Mouse (Mus musculus) kidney, postnatal 10 days (tissue): Measurements from ENCODE around the gene Stat3.

ENCODE experiments used
- DNase-seq: peaks from one replicate; pipeline ENCODE4 v3.0.0; 2021; ENCODE audit warnings: mixed read lengths

The Stat3 gene

DNA sequence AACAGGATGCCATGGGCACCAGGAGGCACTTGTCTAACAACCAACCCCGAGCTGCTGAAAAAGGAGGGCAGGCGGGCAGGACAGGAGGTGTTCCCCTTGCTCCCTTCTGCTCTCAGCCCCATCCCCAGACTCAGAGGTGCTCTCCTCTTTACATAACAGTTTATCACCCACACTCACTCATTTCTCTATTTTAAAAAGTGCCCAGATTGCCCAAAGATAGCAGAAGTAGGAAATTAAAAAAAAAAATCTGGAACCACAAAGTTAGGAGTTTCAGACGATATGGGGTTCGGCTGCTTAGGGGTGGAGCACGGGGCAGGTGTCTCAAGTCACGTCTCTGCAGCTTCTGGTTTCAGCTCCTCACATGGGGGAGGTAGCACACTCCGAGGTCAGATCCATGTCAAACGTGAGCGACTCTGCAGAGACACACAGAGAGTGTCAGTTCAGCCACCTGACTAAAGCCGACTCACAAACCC lies 51.0 kb downstream of the Stat3 start:
- no peak for DNase-seq

- no peak for DNase-seq
These were observed 51.6 kb downstream of the Stat3 start for GRCm38 (mm10) chr11:100887764-100888163.

DNA sequence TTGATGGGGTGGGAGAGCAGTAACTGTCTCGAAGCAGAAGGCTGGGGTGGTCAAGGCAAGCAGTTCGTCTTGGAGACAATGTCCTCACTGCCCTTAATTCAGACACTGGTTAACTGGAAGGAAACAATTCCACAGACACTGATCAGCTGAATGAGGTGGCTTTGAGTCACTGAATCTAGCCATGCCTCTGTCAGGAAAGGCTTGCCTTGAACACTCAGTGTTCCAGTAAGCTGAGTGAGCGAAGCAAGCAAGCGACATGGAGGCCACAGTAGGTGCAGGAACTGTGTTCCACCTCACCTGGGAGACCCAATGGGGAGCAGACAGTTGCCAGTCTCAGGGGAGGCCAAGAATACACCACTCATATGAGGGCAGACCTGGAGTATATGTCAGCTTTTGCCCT lies 52.1 kb downstream of the Stat3 start:
- DNase-seq = no peak

DNA sequence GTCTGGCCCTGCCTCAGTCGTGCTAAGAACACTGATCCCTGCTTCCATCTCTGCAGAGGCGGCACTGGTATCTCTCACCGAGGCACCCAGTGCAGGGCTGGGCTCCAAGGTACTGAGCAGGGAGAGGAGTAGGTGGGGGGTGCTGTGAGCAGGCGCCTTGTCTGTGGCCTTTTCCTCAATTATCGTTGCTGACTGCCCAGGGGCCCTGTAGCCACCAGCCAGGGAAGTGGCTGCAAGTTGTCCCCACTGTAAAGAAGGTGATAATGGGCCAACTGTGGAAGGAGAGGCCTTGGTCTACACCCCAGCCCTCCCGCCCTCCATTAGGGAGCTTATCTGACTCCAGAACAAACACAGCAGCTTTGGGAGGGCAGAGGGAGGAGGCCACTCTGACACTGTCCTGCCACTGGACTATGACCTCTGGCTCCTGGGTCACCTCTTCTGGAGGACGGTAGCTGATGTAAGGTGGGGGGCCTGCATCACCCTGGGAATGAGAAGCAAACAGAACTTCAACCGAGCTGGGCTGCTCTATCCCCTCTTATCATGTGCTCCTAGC lies 53.1 kb downstream of the Stat3 start:
- no peak for DNase-seq

GRCm38 (mm10) chr11:100885472-100885871 lies 53.9 kb downstream of the Stat3 start:
- DNase-seq = no peak

DNA sequence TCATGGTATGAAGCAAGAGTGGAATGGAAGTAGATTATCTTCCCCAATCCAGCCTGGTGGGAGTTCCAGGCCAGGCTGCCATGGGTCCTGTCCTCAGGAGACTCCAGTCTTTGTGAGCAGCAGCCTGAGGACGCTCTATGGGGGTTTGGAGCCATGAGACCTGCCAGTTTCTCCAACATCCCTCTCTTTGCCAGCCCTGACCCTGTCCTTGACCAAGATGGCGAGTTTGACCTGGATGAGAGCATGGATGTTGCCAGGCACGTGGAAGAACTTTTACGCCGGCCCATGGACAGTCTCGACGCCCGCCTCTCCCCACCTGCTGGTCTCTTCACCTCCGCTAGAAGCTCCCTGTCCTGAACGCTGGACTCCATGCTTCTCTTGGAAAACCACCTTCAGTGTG lies 55.7 kb downstream of the Stat3 start:
- no peak for DNase-seq

DNA sequence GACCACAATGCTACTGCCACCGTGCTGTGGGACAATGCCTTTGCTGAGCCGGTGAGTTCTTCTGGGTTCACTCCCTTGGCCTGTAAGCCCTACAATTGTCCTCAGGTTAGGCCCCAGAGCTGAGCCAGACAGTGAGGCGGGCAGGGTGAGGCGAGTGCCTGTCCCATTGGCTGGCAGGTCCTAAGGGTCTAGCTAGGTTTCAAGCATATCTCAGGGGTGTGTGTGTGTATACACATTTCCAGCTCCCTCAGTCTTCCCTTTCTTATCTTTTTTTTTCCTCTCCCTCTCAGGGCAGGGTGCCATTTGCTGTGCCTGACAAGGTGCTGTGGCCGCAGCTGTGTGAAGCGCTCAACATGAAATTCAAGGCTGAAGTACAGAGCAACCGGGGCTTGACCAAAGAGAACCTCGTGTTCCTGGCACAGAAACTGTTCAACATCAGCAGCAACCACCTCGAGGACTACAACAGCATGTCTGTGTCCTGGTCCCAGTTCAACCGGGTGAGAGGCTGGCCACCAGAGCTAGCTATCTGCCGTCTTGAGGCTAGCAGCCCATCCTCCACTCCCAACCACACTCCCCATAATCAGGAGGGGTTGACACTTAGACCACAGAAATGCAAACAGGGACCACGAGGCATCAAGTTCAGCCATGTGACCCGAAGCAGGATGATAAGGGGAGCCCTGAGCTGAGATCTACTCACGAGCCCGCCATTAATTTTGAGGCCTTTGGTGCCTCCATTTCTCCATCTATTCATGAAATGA lies 59.8 kb downstream of the Stat3 start:
- no peak for DNase-seq

GRCm38 (mm10) chr11:100875761-100876160 lies 63.6 kb downstream of the Stat3 start:
- DNase-seq = no peak

DNA sequence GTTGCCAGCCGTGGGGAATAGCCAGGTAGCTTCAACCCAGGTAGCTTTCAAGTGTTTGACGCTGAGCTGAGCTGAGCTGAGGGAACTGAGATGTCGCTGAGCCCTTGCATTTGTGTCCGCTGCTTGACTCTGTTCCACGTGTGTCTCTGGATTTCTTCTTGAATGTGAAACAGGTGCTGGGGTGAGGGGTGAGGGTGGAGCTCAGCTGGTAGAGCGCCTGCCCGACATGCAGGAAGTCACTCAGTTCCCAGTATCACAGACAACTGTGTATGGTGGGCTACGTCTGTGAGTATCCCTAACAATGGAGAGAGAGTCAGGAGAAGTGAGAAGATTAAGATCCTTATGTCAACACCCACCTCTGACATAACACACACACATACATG lies 68.4 kb downstream of the Stat3 start:
- no peak for DNase-seq

- peak; percentile 47 for DNase-seq
These were observed 68.9 kb downstream of the Stat3 start for GRCm38 (mm10) chr11:100870256-100870967.

GRCm38 (mm10) chr11:100865618-100866017 lies 73.7 kb downstream of the Stat3 start:
- DNase-seq = no peak

GRCm38 (mm10) chr11:100863141-100863540 lies 76.2 kb downstream of the Stat3 start:
- no peak for DNase-seq

DNA sequence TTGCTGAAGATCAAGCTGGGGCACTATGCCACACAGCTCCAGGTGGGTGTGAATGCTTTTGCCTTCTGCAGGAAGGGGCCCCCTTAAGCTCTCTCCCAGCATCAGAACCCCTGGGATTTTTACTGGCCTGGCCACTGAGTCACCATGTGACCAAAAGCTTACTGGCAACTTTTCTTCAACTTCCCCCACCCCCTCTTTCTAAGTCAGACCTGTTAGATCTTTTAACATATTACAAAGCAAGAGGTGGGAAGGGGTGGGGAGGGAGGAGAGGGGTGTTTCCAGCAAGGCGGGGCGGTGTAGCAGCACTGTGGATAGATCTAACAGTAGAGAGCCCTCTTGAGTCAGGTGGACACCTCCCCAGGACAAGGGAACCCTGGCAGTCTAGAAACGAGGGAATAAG lies 77.5 kb downstream of the Stat3 start:
- no peak for DNase-seq

DNA sequence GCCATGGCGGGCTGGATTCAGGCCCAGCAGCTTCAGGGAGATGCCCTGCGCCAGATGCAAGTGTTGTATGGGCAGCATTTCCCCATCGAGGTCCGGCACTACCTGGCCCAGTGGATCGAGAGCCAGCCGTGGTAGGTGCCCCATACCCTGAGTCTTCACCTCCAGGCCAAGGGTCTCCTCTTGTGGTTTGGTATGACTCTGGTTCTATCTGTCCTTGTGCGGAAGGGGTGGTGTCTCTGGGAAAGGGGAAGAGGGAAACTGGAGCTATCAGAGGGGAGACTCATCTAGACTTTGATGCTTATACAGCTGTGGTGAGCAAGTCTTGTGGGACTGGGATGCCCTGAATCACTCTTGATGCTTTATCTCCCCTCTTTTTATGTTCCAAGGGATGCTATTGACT lies 78.0 kb downstream of the Stat3 start:
- no peak for DNase-seq

GRCm38 (mm10) chr11:100860198-100861048 lies 78.9 kb downstream of the Stat3 start:
- DNase-seq = peak; percentile 88

DNA sequence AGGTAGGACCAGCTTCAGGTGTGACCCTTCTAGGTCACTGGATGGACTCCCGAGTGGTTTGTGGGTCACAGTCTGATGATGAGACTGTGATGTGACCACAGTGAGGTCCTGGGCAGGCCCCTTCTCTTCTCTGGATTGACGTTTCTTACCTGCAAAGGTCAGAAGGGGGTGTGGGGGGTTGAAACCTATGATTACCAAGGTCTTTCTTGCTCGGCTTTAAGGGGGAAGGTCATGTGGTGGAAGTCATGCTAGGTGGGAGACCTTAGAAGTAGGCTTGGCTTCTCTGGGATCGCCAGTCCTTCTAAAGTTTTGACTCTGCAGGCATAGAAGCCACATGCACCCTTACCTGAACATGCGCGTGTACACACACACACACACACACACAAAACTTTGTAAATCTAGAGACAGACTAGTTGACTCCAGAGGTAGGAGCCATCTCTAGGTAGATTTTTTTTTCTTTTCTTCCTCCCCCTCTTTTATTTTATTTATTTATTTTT lies 79.7 kb downstream of the Stat3 start:
- no peak for DNase-seq

DNA sequence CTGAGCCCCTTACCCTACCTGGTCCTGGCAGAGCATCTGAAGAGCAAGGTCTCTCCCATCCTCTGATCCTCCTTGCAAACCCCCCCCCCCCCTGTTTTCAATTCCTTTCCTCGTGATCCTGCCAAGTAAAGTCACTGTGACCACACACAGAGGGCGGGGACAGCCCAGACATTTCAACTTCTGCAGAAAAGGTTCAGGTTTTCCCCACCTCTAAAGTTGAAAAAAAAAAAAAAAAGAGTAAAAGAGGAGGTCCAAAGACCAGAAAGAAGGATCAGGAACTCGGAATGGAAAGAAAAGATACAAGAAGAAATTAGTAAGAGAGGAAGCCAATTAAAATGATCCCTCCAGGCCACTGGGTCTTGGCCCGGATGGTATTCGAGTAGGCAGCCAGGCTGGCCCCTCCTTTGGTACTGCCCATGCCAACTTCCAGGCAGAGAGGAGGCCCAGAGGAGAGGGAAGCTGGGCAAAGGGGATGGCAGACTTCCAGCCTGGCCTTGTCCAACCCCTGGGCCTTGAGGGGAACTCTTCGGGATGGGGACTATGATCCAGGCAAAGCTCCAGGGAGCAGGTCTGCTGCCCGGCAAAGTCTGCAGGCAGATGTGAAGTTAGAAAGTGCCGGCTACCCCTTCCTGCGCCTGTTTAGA lies 80.3 kb downstream of the Stat3 start, which contains the start of gene Stat5a:
Stat5a (plus strand) TSS at position 417 of the 644 bp plus-strand sequence.
- DNase-seq = peak; percentile 84

GRCm38 (mm10) chr11:100857960-100858359 lies 81.4 kb downstream of the Stat3 start:
- DNase-seq = no peak

DNA sequence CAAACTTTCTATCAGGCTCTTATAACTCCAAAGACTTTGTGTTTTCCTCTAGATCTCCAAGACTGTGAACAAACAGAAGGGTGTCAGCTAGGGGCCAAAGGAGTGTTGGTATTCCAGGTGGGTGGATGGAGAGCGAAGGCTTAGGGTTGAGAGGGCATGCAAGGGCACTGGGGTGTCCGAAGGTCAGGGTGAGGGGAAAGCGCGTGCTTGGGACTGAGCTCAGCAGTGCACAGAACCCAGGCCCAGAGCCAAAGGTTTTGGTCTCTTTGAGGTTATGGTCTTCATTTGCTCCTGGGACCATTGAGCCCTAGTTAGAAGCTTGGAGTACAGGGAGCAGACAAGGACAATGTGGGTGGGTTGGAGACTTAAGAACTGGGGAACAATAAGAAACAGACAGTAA lies 84.2 kb downstream of the Stat3 start:
- DNase-seq = no peak

DNA sequence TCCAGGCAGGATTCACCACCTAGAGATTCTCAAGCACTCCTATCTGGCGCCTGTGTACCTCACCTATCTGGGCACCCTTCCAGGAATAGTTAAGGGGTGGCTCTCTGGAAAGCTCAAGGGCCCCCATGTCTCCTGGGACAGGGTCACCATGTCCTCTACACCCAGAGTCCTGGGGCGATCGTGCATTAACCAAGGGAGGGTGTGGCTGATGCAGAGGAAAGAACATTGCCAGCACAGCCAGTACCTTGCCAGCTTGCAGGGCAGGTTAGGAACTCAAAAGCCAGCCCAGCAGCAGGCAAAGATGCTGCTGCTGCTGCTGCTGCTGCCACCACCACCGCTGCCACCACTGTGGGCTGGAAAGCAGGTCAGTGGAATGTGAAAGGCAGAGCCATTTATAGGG lies 85.1 kb downstream of the Stat3 start:
- no peak for DNase-seq

DNA sequence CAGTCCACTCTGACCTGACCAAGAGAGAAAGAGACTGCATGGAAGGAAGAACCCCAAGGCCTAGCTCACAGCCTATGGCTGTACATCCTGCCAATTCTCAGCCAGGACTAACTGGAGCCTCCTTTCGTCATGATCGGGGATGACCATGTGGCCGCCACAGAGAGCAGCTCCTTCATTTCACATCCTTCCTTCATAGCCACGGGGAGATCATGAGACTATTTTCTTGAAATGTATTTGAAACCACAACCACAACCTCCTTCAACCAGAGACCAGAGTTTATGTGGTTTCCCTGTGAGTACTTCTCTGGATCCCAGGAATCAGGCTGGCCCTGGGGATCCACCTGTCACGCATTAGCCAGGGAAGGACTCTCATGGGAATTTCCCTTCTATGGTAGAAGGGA lies 86.3 kb downstream of the Stat3 start:
- DNase-seq = no peak

GRCm38 (mm10) chr11:100852088-100852487 lies 87.3 kb downstream of the Stat3 start:
- no peak for DNase-seq
